Mouse (Mus musculus) gastrocnemius, adult 8-10 months (tissue): ENCODE data around the gene Acsm3. TPM values are rescaled to one million over a fixed set of nuclear protein-coding genes. Genes with fewer than 3 reads are reported as not detected.
"Not testable (repeated sequence)": the region's sequence is repeated elsewhere in the genome, so short reads cannot be mapped to it uniquely, and the experiment has no call there.

Experiments used
- DNase-seq, 2 experiments: peaks; one replicate each; pipeline ENCODE4 v3.0.0; 2022; ENCODE audit warnings: low spot score in 2 of 2
- total RNA-seq, 4 experiments: library from RNA; stranded (reverse); gene quantifications; 2 replicates each; pipeline ENCODE4 v1.2.4; 2022

Acsm3 gene
- total RNA-seq = 1 to 10 TPM in 1 of 4 experiments, under 1 TPM in 3; 0.12 to 1.6 (median 0.39) TPM

- no peak for DNase-seq
Measured at GRCm38 (mm10) chr7:119760527-119760951, at the start of gene Acsm3. Acsm3 (plus strand) TSS chr7:119760923.

GRCm38 (mm10) chr7:119714111-119714510 lies 46.6 kb upstream of the Acsm3 start:
- no peak for DNase-seq

GRCm38 (mm10) chr7:119720253-119720946 lies 40.3 kb upstream of the Acsm3 start, which contains the start of gene Thumpd1:
Thumpd1 (minus strand) TSS chr7:119720798.
- DNase-seq = peak; percentile 79 to 83

GRCm38 (mm10) chr7:119720947-119721310 lies 39.8 kb upstream of the Acsm3 start:
- DNase-seq = no peak

- DNase-seq = no peak
Measured at GRCm38 (mm10) chr7:119727621-119728020, 33.1 kb upstream of the Acsm3 start.

- DNase-seq = not testable (repeated sequence)
Measured at GRCm38 (mm10) chr7:119731262-119731661, 29.5 kb upstream of the Acsm3 start.

GRCm38 (mm10) chr7:119738877-119739276 lies 21.8 kb upstream of the Acsm3 start:
- DNase-seq = no peak

GRCm38 (mm10) chr7:119739798-119740468 lies 20.8 kb upstream of the Acsm3 start:
- DNase-seq = not testable (repeated sequence)

GRCm38 (mm10) chr7:119744321-119744720 lies 16.4 kb upstream of the Acsm3 start:
- DNase-seq = no peak

- DNase-seq = no peak
Measured at GRCm38 (mm10) chr7:119745869-119746268, 14.9 kb upstream of the Acsm3 start.

- DNase-seq = no peak
Measured at GRCm38 (mm10) chr7:119748761-119749160, 12.0 kb upstream of the Acsm3 start.

GRCm38 (mm10) chr7:119749942-119750341 lies 10.8 kb upstream of the Acsm3 start:
- no peak for DNase-seq

GRCm38 (mm10) chr7:119753696-119754095 lies 7.0 kb upstream of the Acsm3 start:
- no peak for DNase-seq

GRCm38 (mm10) chr7:119762166-119762697 lies 1.5 kb downstream of the Acsm3 start:
- DNase-seq = no peak

- no peak for DNase-seq
Measured at GRCm38 (mm10) chr7:119764377-119764776, 3.7 kb downstream of the Acsm3 start.

GRCm38 (mm10) chr7:119766996-119767395 lies 6.3 kb downstream of the Acsm3 start:
- DNase-seq = no peak

- no peak for DNase-seq
Measured at GRCm38 (mm10) chr7:119769895-119770294, 9.2 kb downstream of the Acsm3 start.

GRCm38 (mm10) chr7:119783453-119783852 lies 22.7 kb downstream of the Acsm3 start:
- peak in 1 of 2 experiments; percentile 3 for DNase-seq

GRCm38 (mm10) chr7:119784908-119785307 lies 24.2 kb downstream of the Acsm3 start:
- no peak for DNase-seq

GRCm38 (mm10) chr7:119789024-119789423 lies 28.3 kb downstream of the Acsm3 start:
- no peak for DNase-seq

- peak; percentile 53 to 64 for DNase-seq
Measured at GRCm38 (mm10) chr7:119793586-119794250, 33.0 kb downstream of the Acsm3 start, which contains the start of the genes Rexo5 and Eri2. Rexo5 (plus strand) TSS chr7:119794006. Eri2 (minus strand) TSS chr7:119794058.

GRCm38 (mm10) chr7:119794251-119794638 lies 33.5 kb downstream of the Acsm3 start:
- DNase-seq = peak in 1 of 2 experiments; percentile 3
